24 mouse cellular contexts compared by ENCODE assay signal in the genomic region with DNA sequence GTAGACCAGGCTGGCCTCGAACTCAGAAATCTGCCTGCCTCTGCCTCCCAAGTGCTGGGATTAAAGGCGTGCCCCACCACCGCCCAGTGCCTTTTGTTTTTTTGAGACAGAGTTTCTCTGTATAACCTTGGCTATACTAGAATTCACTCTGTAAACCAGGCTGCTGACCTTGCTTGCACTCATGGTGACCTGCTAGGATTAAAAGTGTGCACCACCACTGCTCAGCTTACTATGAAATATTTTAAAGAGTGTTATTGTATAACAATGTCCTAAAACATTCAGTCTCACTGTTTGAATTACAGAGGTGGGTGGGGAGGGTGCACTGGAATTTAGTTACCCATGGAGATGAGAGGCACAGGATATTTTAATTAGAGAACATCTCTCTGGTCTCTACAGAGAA.
"Had no signal": no experiment of that assay in that cellular context is flagged by ENCODE, and none has a peak within 500 bp of the region (broad histone marks: within the 10 kb centered on the region; RNA-seq: fewer than 3 reads in every experiment).

No protein-coding gene starts in this region.

- H3K36me3 ChIP-seq: heart, embryonic 15.5 days had no signal

- H3K27me3 ChIP-seq: heart, embryonic 13.5 days; heart, embryonic 15.5 days; hindbrain, embryonic 12.5 days; intestine, embryonic 15.5 days; kidney, embryonic 15.5 days; limb, embryonic 13.5 days; limb, embryonic 15.5 days; liver, embryonic 12.5 days had no signal

- H3K9ac ChIP-seq: heart, embryonic 13.5 days; heart, embryonic 15.5 days; hindbrain, embryonic 12.5 days; hindbrain, embryonic 14.5 days; intestine, embryonic 15.5 days; kidney, embryonic 15.5 days; limb, embryonic 13.5 days; limb, embryonic 15.5 days; liver, embryonic 12.5 days had no signal

- H3K4me3 ChIP-seq: heart, adult 2 months; heart, embryonic 13.5 days; heart, embryonic 15.5 days; hindbrain, embryonic 10.5 days; hindbrain, embryonic 12.5 days; intestine, embryonic 15.5 days; kidney, embryonic 15.5 days; limb, embryonic 13.5 days; limb, embryonic 15.5 days; liver, embryonic 12.5 days had no signal

- H3K27ac ChIP-seq: heart, adult 2 months; heart, embryonic 13.5 days; heart, embryonic 15.5 days; hindbrain, embryonic 10.5 days; hindbrain, embryonic 12.5 days; hindbrain, embryonic 14.5 days; intestine, embryonic 15.5 days; kidney, embryonic 15.5 days; kidney, postnatal 0 days; limb, embryonic 13.5 days; limb, embryonic 15.5 days; liver, embryonic 12.5 days had no signal

- DNase-seq: gastrocnemius, postnatal 14 days; gastrocnemius, postnatal 36 days; heart, adult 11 months; heart, adult 2 months; heart, postnatal 14 days; heart, postnatal 4 days; kidney, adult 18-20 months; kidney, adult 8-10 months; kidney, postnatal 14 days; kidney, postnatal 36 days; layer of hippocampus, adult 9-11 months; layer of hippocampus, postnatal 36 days; left cerebral cortex, postnatal 4 days had no signal

- H3K9me3 ChIP-seq: heart, embryonic 13.5 days; heart, embryonic 15.5 days; hindbrain, embryonic 10.5 days; hindbrain, embryonic 12.5 days; intestine, embryonic 15.5 days; kidney, embryonic 15.5 days; limb, embryonic 13.5 days; limb, embryonic 15.5 days; liver, embryonic 12.5 days had no signal

- H3K4me1 ChIP-seq: heart, embryonic 13.5 days; heart, embryonic 15.5 days; hindbrain, embryonic 10.5 days; hindbrain, embryonic 12.5 days; intestine, embryonic 15.5 days; kidney, embryonic 15.5 days; limb, embryonic 13.5 days; limb, embryonic 15.5 days; liver, embryonic 12.5 days had no signal
